Mouse (Mus musculus) forebrain, embryonic 11.5 days (tissue): ENCODE measurements around the gene Fut1. TPM values are rescaled to one million over a fixed set of nuclear protein-coding genes. Genes with fewer than 3 reads are reported as not detected.

Experiments used
- ATAC-seq: fragments of 200-750 bp; cut with Nextera tagmentation; replicated peaks from 2 replicates; pipeline ENCODE4 v1.8.0; 2017; ENCODE audit warnings: moderate TSS enrichment; ENCODE audit not compliant: low FRiP score
- DNase-seq: peaks from one replicate; pipeline ENCODE4 v3.0.0-alpha.2; 2017; ENCODE audit warnings: low spot score
- H3K27ac ChIP-seq: fragments of 300-500 bp; sonication (generic); 2 replicates; pipeline ENCODE4 v1.5.1; 2014; ENCODE audit warnings: low read depth, low read length
- H3K27me3 ChIP-seq: fragments of 300-500 bp; sonication (generic); 2 replicates; pipeline ENCODE4 v1.6.1; 2014; ENCODE audit warnings: mild to moderate bottlenecking, low read length, mixed read lengths; ENCODE audit not compliant: control insufficient read depth, insufficient read depth
- H3K36me3 ChIP-seq: fragments of 300-500 bp; sonication (generic); 2 replicates; pipeline ENCODE4 v1.6.1; 2014; ENCODE audit warnings: mild to moderate bottlenecking, low read length, moderate library complexity, mixed read lengths; ENCODE audit not compliant: control insufficient read depth, insufficient read depth
- H3K4me1 ChIP-seq: fragments of 300-500 bp; sonication (generic); replicated peaks from 2 replicates; pipeline ENCODE4 v1.6.1; 2014; ENCODE audit warnings: low read length, mixed read lengths; ENCODE audit not compliant: control insufficient read depth, insufficient read depth
- H3K4me2 ChIP-seq: fragments of 300-500 bp; sonication (generic); 2 replicates; pipeline ENCODE4 v1.6.1; 2014; ENCODE audit warnings: low read depth, mild to moderate bottlenecking, low read length, moderate library complexity, mixed read lengths; ENCODE audit not compliant: severe bottlenecking
- H3K4me3 ChIP-seq: fragments of 300-500 bp; sonication (generic); 2 replicates; pipeline ENCODE4 v1.5.1; 2014; ENCODE audit warnings: low read depth, low read length
- H3K9ac ChIP-seq: fragments of 300-500 bp; sonication (generic); 2 replicates; pipeline ENCODE4 v1.6.1; 2014; ENCODE audit warnings: low read length
- H3K9me3 ChIP-seq: fragments of 300-500 bp; sonication (generic); 2 replicates; pipeline ENCODE4 v1.6.1; 2016; ENCODE audit warnings: low read length, mixed read lengths; ENCODE audit not compliant: control insufficient read depth
- WGBS: fragments of 180-500 bp; shearing (Covaris S2); extraction: QIAGEN DNeasy Blood & Tissue Kit; methylation state at CpG from one replicate; pipeline ENCODE4 v1.1.7; 2014; 5-methylcytosine and 5-hydroxymethylcytosine counted together
- polyA plus RNA-seq: library from polyadenylated mRNA; unstranded; fragments of >200 nt; fragmentation: Nextera tagmentation; extraction: Ambion mirVana; gene quantifications from 2 replicates; pipeline ENCODE4 v1.2.1, GENCODE M21; 2014

The Fut1 gene
- polyA plus RNA-seq, 1 experiment from 2014 or later: not detected

DNA sequence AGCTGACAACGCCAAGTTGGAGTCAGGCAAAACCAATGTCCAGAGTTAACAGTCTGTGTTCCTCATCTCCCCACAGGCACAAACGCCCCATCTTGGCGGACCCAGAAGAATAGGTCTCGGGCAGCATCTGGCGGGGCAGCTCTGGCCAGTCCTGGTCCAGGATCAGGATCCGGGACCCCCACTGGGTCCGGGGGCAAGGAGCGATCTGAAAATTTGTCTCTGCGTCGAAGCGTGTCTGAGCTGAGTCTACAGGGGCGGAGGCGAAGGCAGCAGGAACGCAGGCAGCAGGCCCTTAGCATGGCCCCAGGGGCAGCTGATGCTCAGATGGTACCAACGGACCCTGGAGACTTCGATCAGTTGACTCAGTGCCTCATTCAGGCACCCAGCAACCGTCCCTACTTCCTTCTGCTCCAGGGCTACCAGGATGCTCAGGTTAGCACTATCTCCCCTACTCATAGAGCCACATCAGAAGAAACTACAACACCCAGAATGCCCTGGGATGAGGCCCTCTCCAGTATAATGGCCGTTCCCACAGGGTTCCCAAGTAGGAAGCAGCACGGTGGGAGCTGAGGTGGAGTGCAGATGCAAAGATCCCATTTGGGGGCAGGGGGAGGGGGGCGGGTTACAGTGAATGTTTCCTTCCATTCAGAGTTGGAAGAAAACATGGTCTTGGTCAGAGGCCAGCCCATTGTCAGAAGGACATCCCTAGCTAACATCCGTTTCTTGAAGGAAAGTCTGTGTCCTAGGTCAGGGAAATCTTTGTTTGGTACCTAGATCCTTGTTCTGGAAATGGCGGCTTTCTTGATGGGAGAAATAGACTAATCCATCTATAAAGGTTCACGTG is 13.2 kb downstream of the Fut1 start:
- 77% methylated on average over 23 of the region's 23 CpGs for WGBS
- Histone ChIP-seq H3K4me2 (no peak overlapping the region), H3K27ac (no peak overlapping the region), H3K4me1 (peaks cover 2% of the 10 kb centered on the region; the same call in 1 of the 2 replicates), H3K27me3 (peaks cover 15% of the 10 kb centered on the region), H3K9ac (no peak overlapping the region), H3K4me3 (no peak overlapping the region), H3K9me3 (no peaks in the 10 kb centered on the region), H3K36me3 (no peaks in the 10 kb centered on the region)
- DNase-seq: no peak
- ATAC-seq: no peak

DNA sequence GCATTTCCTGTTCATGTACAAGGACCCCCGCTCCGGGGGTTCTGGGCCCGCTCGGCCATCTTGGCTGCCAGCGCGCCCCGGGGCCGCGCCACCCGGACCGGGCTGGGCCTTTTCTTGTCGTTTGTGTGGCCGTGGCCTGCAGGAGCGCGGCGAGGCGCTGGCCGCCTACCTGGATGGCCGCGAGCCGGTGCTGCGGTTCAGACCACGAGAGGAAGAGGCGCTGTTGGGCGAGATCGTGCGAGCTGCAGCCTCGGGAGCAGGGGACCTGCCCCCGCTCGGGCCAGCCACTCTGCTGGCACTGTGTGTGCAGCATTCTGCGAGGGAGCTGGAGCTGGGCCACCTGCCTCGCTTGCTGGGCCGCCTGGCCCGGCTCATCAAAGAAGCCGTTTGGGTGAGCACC is 15.4 kb downstream of the Fut1 start:
- Histone ChIP-seq H3K9ac (peak overlapping the region; percentile 50), H3K36me3 (no peaks in the 10 kb centered on the region), H3K27me3 (peaks cover 11% of the 10 kb centered on the region), H3K27ac (no peak overlapping the region), H3K4me2 (peak overlapping the region; percentile 26), H3K9me3 (no peaks in the 10 kb centered on the region; the same call in 1 of the 2 replicates), H3K4me3 (peak overlapping the region; percentile 6; the same call in 1 of the 2 replicates), H3K4me1 (peaks cover 2% of the 10 kb centered on the region; the same call in 1 of the 2 replicates)
- WGBS: 17% methylated on average over 35 of the region's 35 CpGs
- DNase-seq: peak; percentile 67
- no peak for ATAC-seq

- Histone ChIP-seq H3K27ac (no peak overlapping the region), H3K27me3 (no peaks in the 10 kb centered on the region; the same call in 1 of the 2 replicates), H3K4me2 (no peak overlapping the region), H3K9me3 (no peaks in the 10 kb centered on the region; the same call in 1 of the 2 replicates), H3K9ac (no peak overlapping the region), H3K4me1 (peaks cover 3% of the 10 kb centered on the region; the same call in 1 of the 2 replicates), H3K4me3 (no peak overlapping the region), H3K36me3 (no peaks in the 10 kb centered on the region)
- DNase-seq (no peak), ATAC-seq (no peak)
- WGBS: 90% methylated on average over 11 of the region's 11 CpGs
These were observed 18.0 kb downstream of the Fut1 start for GRCm38 (mm10) chr7:45634946-45635681.

DNA sequence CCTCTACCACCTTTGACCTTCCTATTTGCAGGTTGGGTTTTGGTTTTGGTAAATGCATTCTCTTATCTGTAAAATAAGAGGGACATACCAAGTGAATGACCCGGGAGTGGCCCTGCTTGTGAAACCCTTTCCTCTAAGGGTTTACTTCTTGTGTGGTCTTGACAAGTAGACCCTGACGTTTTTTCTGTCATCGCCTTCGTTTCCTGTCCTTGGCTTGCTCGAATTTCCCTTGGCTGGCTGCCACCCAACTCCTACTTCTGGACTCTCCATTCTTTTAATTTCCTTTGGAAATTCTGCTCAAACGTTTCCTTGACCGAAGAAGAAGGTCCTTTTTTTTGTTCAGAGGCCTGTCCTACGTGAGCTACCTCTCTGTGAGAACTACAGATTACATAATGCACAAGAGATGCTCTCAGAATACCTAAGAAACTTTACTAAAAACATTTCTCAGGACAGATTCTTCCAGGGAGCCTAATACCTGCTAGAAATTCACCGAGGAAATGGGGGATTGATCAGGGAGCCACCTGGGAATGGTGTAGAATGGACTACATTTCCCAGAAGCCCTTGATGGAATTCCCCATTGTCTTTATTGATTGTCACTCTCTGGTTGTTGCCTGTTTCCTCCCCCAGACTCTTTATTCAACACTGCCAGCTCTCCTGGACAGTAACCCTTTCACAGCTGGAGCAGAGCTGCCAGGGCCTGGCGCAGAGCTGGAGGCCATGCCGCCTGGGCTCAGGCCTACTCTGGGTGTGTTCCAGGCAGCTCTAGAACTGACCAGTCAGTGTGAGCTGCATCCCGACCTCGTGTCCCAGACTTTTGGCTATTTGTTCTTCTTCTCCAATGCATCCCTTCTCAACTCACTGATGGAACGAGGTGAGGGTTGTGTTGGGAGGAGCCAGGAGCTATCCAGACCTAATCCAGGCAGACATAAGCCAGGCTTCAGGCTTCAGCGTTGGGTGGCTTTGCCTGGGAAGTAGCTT is 18.9 kb downstream of the Fut1 start:
- no peak for DNase-seq
- H3K4me3 ChIP-seq: no peak overlapping the region
- H3K9ac ChIP-seq: no peak overlapping the region
- H3K4me1 ChIP-seq: peaks cover 3% of the 10 kb centered on the region; the same call in 1 of the 2 replicates
- no peak overlapping the region for H3K27ac ChIP-seq
- no peaks in the 10 kb centered on the region; the same call in 1 of the 2 replicates for H3K9me3 ChIP-seq
- no peak for ATAC-seq
- no peaks in the 10 kb centered on the region for H3K27me3 ChIP-seq
- 85% methylated on average over 15 of the region's 15 CpGs for WGBS
- no peak overlapping the region for H3K4me2 ChIP-seq
- H3K36me3 ChIP-seq: no peaks in the 10 kb centered on the region

- H3K36me3 ChIP-seq: no peaks in the 10 kb centered on the region
- peaks cover 6% of the 10 kb centered on the region for H3K4me1 ChIP-seq
- no peak for DNase-seq
- peak overlapping the region; percentile 53; the same call in 1 of the 2 replicates for H3K4me2 ChIP-seq
- no peak overlapping the region for H3K27ac ChIP-seq
- no peak overlapping the region for H3K4me3 ChIP-seq
- H3K27me3 ChIP-seq: no peaks in the 10 kb centered on the region
- WGBS: 95% methylated on average over 6 of the region's 6 CpGs
- H3K9ac ChIP-seq: no peak overlapping the region
- no peak for ATAC-seq
- no peaks in the 10 kb centered on the region; the same call in 1 of the 2 replicates for H3K9me3 ChIP-seq
These were observed 20.6 kb downstream of the Fut1 start for GRCm38 (mm10) chr7:45637710-45638109.

DNA sequence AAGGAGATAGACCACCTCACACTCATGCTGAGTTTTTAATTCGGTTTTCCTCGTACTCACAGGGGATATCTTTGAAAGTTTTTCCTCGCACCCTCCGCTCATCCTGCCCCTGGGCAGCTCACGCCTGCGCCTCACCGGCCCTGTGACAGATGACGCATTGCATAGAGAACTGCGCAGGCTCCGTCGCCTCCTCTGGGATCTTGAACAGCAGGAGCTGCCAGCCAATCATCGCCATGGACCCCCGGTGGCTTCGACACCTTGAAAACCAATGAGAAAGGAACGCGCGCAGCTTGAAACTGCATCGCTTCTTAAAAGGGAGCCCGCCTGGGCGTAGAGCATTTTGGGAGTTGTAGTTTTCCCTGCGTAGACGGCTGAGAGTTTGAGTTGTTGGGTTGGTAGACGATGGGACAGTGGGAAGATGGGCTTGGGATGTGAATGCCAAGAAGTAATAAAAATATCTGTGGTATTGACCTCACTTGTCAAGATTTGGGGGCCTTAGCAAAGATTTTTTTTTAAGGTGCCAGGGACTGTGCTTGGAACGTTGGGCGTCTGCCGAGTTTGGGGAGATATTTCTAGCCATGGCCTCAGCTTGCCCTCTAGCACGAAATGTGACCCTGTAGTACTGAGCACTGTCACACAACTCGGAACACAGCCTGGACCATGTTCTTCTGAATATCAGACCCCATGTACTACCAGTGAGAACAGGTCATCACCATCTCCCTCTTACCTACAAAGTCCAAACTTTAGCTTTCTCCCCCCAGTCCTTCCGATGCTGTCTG is 21.7 kb downstream of the Fut1 start:
- 18% methylated on average over 29 of the region's 29 CpGs for WGBS
- Histone ChIP-seq H3K27me3 (no peaks in the 10 kb centered on the region), H3K9ac (peak overlapping the region; percentile 45), H3K4me3 (peak overlapping the region; percentile 21), H3K9me3 (no peaks in the 10 kb centered on the region; the same call in 1 of the 2 replicates), H3K4me2 (peak overlapping the region; percentile 53), H3K36me3 (no peaks in the 10 kb centered on the region), H3K4me1 (peaks cover 9% of the 10 kb centered on the region), H3K27ac (no peak overlapping the region)
- peak; percentile 85 for ATAC-seq
- DNase-seq: peak; percentile 96

DNA sequence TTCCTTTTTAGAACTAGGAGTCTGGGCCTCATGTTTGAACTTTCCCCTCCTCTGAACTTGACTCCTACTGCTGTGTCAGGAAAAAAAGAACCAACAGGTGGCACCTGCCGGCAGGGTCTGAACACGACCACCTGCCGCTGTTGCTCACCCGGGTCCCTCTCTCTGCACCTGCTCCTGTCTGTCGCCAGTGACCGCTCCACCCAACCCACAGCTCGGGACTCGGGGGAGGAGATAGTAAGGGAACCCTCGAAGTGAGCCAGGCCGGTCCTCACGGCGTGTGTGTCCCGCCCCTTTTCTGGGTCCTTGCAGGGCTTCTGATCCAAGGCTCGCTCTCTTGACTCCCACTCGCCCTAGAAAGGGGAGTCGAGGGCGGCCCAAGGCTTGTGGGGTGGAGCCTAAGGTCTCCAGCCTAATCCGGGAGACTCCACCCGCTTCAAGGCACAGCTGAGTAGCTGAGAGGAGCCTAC is 22.5 kb downstream of the Fut1 start, which contains the start of gene Mamstr:
Gene Mamstr (plus strand): TSS at position 417 of the 467 bp plus-strand sequence.
- H3K4me3 ChIP-seq: no peak within 1 kb of the TSS; the same call in 1 of the 2 replicates
- H3K36me3 ChIP-seq: no peaks in the 10 kb centered on the region
- H3K4me2 ChIP-seq: no peak within 1 kb of the TSS
- no peaks in the 10 kb centered on the region for H3K27me3 ChIP-seq
- peaks cover 13% of the 10 kb centered on the region for H3K4me1 ChIP-seq
- ATAC-seq (no peak), DNase-seq (no peak)
- no peak within 1 kb of the TSS for H3K9ac ChIP-seq
- WGBS: 18% methylated on average over 19 of the region's 19 CpGs
- no peak within 1 kb of the TSS for H3K27ac ChIP-seq
- no peaks in the 10 kb centered on the region; the same call in 1 of the 2 replicates for H3K9me3 ChIP-seq
